Mouse (Mus musculus): ENCODE measurements around the gene Hey2.

Hey2 gene

GRCm38 (mm10) chr10:30842643-30843437 is at the start of gene Hey2:
Gene Hey2 (minus strand): TSS chr10:30842801.
- DNase-seq, result peak; percentile 99 to 100

GRCm38 (mm10) chr10:30883085-30883760 is 40.6 kb upstream of the Hey2 start:
- DNase-seq, result no peak

- no peak for DNase-seq
Measured at GRCm38 (mm10) chr10:30881109-30881508, 38.5 kb upstream of the Hey2 start.

GRCm38 (mm10) chr10:30845101-30845825 is 2.7 kb upstream of the Hey2 start:
- no peak for DNase-seq

DNA sequence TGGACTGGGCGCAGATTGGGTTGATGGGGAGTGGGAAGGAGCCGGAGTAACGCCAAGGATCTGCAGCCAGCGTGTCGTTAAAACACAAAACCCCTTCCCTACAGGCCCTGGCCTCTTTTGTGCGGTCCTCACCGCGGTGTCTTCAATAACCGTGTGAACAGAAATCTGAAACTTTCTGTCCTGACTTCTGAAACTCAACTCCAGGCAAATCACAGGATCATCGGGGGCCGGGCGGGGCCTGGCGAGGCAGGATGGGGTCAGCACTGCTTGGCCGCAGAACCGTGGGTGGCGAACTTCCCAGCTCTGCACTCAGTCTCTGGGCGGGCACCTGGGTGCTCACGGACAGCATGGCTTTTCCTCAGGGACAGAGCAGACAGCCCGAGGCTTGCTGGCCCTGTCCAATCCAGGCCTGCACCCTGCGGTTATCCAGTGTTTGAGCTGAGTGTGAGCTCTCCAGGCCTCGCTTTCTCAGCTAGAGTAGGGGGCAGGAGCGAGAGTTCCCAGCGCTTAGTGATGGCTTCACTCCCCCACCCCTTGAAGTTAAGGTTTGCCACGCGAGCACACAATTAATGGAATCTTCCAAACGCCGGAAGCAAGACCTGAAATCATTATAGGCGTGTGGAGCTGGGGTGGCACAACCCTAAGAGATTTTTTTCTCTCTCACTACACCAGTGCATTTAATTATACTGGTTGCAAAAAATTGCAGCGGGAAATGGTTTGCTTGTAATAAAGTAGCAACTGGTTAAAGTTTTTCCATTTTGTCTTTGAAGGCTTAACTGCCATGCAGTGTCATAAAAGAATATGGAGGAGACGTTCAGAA is 1.8 kb upstream of the Hey2 start:
- DNase-seq, result peak; percentile 7 to 11

DNA sequence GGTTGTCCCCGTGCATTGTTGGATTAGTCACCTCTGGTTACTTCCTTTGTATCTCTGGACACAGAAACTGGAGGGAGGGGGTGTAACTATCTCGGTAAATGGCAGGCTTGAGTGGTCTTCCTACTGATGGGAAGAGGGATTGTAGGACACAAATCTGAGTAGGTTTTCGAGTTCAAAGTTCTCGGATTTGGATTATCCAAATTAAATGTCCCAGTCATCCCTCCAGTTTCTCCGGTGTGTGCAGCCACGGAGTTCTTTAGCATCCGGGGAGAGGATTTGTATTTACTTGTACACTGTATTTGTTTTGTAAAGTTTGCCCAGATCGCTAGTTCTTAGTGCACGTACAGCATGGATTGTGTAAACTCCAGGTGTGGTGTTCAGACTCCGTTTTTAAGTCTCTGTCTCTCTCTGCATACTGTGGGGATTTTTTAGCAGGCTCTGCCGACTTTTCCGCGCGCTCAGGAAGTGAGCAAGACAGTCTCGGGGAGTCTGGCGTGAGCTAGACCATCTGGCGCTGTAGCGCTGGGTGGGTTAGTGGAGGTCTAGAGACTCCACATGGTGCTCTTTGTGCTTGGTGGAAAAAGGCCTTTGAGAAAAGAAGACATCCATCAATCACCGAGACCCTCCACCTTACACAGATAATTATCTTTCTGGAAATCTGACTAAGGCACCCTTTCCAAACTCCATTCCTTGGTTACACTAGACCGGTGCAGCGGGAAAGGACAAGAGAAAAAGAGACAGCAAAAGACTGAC is 1.0 kb upstream of the Hey2 start:
- peak; percentile 8 to 16 for DNase-seq

DNA sequence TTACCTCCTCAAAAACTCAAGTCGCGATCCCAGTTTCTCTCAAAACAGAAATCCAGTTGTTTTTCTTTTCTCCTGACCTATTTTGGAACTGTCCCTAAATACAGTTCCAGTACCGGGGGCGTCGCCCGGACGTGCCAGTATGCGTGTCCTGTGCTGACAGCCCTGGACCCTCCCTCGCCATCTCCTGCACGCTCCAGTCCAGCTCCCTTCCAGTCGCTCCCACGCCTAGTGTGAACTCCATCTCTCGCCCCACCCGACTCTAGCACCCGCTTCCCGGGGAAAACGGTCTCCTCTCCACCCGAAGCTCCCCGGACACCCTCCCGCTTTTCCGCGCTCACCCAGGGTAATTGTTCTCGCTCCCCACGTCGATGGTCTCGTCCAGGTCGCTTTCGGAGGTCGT is 373 bp downstream of the Hey2 start:
- no peak for DNase-seq

DNA sequence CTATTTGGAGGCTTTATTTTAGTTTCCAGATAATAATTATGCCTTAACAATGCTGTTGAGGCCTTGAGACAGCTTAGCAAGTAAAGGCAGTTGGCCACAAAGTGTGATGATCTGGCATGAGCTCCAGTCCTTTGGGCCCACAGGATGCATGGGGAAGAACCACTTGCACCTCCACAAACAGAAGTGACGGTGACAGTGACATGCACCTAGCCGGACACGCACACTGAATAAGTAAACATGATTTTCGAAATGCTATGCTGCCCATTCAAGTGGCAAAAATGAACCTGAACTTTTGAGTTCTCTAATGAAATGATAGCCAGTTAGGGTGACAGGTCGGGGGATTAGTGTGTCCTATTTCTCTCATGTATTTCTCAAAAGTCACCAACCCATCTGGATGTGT is 1.8 kb downstream of the Hey2 start:
- no peak for DNase-seq

GRCm38 (mm10) chr10:30838188-30838587 is 4.4 kb downstream of the Hey2 start:
- no peak for DNase-seq

DNA sequence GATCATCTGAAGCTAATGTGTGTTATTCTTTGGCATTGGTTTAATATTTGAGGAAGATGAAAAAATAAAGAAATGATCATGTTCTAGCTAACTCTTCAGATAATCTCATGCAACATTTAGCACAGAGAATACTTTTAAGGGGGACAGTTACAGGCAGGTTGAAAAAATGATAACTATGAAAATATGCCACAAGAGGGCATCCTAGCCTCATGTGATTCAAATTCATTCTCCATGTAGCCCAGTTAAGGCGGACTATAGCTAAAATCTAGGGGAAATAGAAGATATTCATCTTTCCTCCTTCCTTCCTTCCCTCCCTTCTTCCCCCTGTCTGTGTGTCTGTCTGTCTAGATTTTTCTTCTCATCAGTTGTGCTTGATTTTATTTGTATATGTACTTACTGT is 17.6 kb downstream of the Hey2 start:
- DNase-seq, result peak in 1 of 2 experiments; percentile 19

DNA sequence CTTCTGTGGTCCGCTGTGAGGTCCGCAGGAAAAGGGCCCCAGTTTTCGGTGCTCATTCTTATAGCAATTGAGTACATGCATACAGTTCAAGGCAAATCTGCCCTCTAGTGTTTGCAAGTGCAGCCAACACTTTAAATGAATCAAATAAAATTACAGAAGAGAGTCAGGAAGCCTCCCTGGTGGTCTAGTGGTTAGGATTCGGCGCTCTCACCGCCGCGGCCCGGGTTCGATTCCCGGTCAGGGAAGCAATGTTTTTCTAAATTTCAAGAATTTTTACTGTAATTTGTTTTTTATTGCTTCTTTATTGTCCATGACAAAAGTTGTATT is 31.7 kb downstream of the Hey2 start:
- peak; percentile 70 to 86 for DNase-seq

GRCm38 (mm10) chr10:30810247-30810966 is 32.2 kb downstream of the Hey2 start:
- peak; percentile 18 to 43 for DNase-seq

GRCm38 (mm10) chr10:30803587-30804253 is 38.9 kb downstream of the Hey2 start:
- peak; percentile 19 to 39 for DNase-seq

DNA sequence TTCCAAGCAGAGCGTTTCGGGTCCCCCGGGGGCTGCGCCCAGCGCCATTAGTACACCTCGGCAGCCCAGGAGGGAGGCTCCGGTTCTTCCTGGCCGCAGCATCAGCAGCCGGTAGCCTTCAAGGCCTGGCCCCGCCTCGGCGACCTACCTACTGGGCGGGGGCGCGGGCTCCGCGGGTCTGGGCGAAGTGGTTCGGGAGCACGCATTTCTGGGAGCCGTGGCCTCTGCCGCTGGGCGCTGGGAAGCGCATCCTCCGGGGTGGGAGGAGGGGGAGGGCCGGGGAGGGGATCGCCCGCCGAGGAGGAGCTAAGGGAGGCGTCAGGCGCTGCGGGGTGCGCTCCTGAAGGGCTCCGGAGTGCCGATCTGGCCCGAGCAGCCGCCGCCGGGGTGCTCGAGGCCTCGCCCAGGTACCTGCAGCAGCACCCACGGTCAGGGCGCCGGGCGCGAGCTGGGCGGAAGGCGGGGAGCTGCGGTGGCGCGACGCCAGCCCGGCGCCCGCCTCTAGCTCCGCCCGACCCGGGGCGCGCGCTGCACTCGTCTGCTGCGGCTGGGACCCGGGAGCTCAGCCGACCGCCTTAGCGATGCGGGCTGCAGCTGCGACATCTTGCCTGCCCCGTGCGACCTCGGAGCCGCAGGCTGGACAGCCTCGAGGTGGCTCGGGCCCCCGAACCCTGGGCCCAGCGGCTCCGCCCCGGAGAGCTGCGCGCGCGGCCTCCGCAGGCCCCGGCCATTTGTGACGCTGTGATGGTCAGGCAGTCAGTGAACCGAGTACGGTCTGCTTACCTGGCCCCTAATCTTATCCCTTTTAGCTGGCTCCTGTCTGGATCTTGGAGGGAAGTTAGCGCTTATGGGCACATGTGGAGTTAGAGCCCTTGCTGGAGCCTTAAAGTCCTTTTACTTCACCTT is 39.7 kb downstream of the Hey2 start, which contains the start of gene Ncoa7:
TSS of gene Ncoa7 (minus strand) at position 646 of the 906 bp plus-strand sequence.
- DNase-seq, result peak; percentile 87 to 90

- DNase-seq, result peak; percentile 47 to 55
Measured at GRCm38 (mm10) chr10:30802033-30802432, 40.6 kb downstream of the Hey2 start.

DNA sequence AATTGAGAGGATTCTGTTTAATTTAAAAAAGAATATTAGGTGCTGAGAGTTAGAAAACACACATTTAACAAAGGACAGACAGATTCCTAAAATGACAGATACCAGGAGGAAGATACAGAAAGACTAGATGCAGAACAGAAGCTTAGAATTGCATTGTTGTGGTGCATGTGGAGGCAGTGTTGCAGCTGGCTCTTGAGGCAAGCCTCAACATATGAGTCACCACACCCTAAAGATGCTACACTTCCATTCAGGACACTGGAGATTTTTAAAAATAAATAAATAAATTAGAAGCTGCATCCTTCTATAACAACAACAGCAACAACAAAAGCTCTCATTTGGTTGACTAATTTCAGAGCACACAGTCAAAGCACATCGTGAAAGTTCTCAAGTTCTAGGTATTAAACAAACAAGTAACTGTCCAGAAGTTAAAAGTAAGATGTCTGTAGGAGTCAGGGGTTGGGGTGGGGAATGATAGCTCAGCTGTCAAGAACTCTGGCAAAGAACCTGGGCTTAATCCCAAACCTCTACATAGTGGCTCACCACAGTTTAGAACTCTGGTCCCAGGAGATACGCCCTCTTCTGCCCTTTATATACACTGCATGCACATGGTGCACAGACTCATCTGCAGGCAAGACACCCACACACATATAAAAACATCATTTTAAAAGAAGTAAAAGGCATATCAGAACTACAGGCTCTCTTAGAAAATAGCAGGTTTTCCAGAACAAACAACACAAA is 42.7 kb downstream of the Hey2 start:
- DNase-seq, result no peak

- DNase-seq, result no peak
Measured at GRCm38 (mm10) chr10:30796469-30797261, 45.9 kb downstream of the Hey2 start.

- DNase-seq, result no peak
Measured at GRCm38 (mm10) chr10:30791016-30791415, 51.6 kb downstream of the Hey2 start.
